Mouse (Mus musculus) midbrain, postnatal 0 days (tissue): Measurements from ENCODE around the gene Enox2. TPM values are rescaled to one million over a fixed set of nuclear protein-coding genes. Genes with fewer than 3 reads are reported as not detected.

ENCODE experiments used
- ATAC-seq: fragments of 200-750 bp; cut with Nextera tagmentation; 2 replicates; pipeline ENCODE4 v1.8.0; 2017; ENCODE audit warnings: moderate number of reproducible peaks, mild to moderate bottlenecking, moderate TSS enrichment, moderate library complexity; ENCODE audit not compliant: low FRiP score
- DNase-seq: peaks from one replicate; pipeline ENCODE4 v3.0.0-alpha.2; 2015; ENCODE audit warnings: low spot score
- H3K27ac ChIP-seq: fragments of 300-500 bp; sonication (generic); 2 replicates; pipeline ENCODE4 v1.5.1; 2014; ENCODE audit warnings: low read depth, mild to moderate bottlenecking, low read length, mixed read lengths
- H3K27me3 ChIP-seq: fragments of 300-500 bp; sonication (generic); 2 replicates; pipeline ENCODE4 v1.6.1; 2014; ENCODE audit warnings: low read length, control low read depth, mixed read lengths; ENCODE audit not compliant: insufficient read depth
- H3K36me3 ChIP-seq: fragments of 300-500 bp; sonication (generic); 2 replicates; pipeline ENCODE4 v1.6.1; 2014; ENCODE audit warnings: low read length, control low read depth, mixed read lengths; ENCODE audit not compliant: insufficient read depth
- H3K4me1 ChIP-seq: fragments of 300-500 bp; sonication (generic); 2 replicates; pipeline ENCODE4 v1.6.1; 2014; ENCODE audit warnings: mild to moderate bottlenecking, control low read depth, antibody characterized with exemption, low read length, mixed read lengths; ENCODE audit not compliant: insufficient read depth
- H3K4me2 ChIP-seq: fragments of 300-500 bp; sonication (generic); 2 replicates; pipeline ENCODE4 v1.6.1; 2014; ENCODE audit warnings: low read depth, mild to moderate bottlenecking, low read length, mixed read lengths; ENCODE audit not compliant: poor library complexity, severe bottlenecking
- H3K4me3 ChIP-seq: fragments of 300-500 bp; sonication (generic); 2 replicates; pipeline ENCODE4 v1.5.1; 2014; ENCODE audit warnings: low read depth, mild to moderate bottlenecking, low read length, moderate library complexity
- H3K9ac ChIP-seq: fragments of 300-500 bp; sonication (generic); replicated peaks from 2 replicates; pipeline ENCODE4 v1.6.1; 2014; ENCODE audit warnings: mild to moderate bottlenecking, low read length, moderate library complexity, mixed read lengths; ENCODE audit not compliant: poor library complexity, severe bottlenecking
- H3K9me3 ChIP-seq: fragments of 300-500 bp; sonication (generic); 2 replicates; pipeline ENCODE4 v1.6.1; 2016; ENCODE audit warnings: low read length, control low read depth
- CTCF ChIP-seq: IDR thresholded peaks from 2 replicates; pipeline ENCODE4 v1.5.1; 2016; ENCODE audit warnings: antibody characterized with exemption, mild to moderate bottlenecking
- WGBS: fragments of 180-500 bp; shearing (Covaris S2); extraction: QIAGEN DNeasy Blood & Tissue Kit; methylation state at CpG from one replicate; pipeline ENCODE4 v1.1.7; 2014; 5-methylcytosine and 5-hydroxymethylcytosine counted together
- polyA plus RNA-seq: library from polyadenylated mRNA; unstranded; fragments of >200 nt; fragmentation: Nextera tagmentation; extraction: Ambion mirVana; gene quantifications from 2 replicates; pipeline ENCODE4 v1.2.1, GENCODE M21; 2015
- total RNA-seq: library from RNA; depleted of rRNA; stranded (reverse); fragments of >200 nt; gene quantifications from 2 replicates; pipeline ENCODE4 v1.2.3, GENCODE M21; 2014; rRNA removed

The Enox2 gene
- total and polyA plus RNA-seq, 2 experiments from 2014 or later = 5.3 to 5.8 TPM

DNA sequence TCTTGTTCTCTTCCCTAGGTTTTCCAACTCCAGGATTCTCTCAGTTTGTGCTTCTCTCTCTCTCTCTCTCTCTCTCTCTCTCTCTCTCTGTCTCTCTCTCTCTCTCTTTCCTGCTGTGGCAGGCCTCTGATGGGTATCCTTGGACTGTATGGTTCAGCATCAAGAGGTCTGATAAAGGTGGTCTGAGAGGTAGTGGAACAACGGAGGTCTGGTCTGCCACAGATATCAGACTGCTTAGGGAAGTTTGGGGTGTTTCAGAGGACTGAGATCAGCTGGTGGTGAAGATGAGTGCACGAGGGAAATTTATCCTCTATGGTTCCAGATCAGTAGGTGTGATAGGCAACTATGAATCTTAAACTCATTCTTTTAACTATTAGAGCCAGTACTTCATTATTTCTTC lies 303.6 kb downstream of the Enox2 start:
- no peak for ATAC-seq
- Histone ChIP-seq H3K36me3 (no peaks in the 10 kb centered on the region), H3K4me1 (no peaks in the 10 kb centered on the region), H3K4me3 (no peak overlapping the region), H3K4me2 (no peak overlapping the region), H3K27me3 (no peaks in the 10 kb centered on the region), H3K9ac (no peak overlapping the region), H3K27ac (no peak overlapping the region), H3K9me3 (no peaks in the 10 kb centered on the region)
- no peak for TF ChIP-seq CTCF
- 77% methylated on average over 2 of the region's 2 CpGs for WGBS
- DNase-seq = no peak

Other genes starting within 250 kb of the Enox2 start
- 5.8 and 9.0 TPM in 2 replicates for gene Arhgap36, start 175.7 kb upstream of the Enox2 start, total RNA-seq
- 8.2 and 9.6 TPM in 2 replicates for gene Arhgap36, start 175.7 kb upstream of the Enox2 start, polyA plus RNA-seq